Mouse (Mus musculus) forebrain, embryonic 16.5 days (tissue): Measurements from ENCODE around the gene Prlh. TPM values are rescaled to one million over a fixed set of nuclear protein-coding genes. Genes with fewer than 3 reads are reported as not detected.

Experiments used
- ATAC-seq: fragments of 200-750 bp; cut with Nextera tagmentation; 2 replicates; pipeline ENCODE4 v1.8.0; 2017; ENCODE audit warnings: mild to moderate bottlenecking, moderate library complexity
- H3K27ac ChIP-seq: fragments of 300-500 bp; sonication (generic); 2 replicates; pipeline ENCODE4 v1.5.1; 2014; ENCODE audit warnings: low read length, control low read depth
- H3K27me3 ChIP-seq: fragments of 300-500 bp; sonication (generic); replicated peaks from 2 replicates; pipeline ENCODE4 v1.6.1; 2014; ENCODE audit warnings: low read length; ENCODE audit not compliant: control insufficient read depth, insufficient read depth
- H3K36me3 ChIP-seq: fragments of 300-500 bp; sonication (generic); 2 replicates; pipeline ENCODE4 v1.6.1; 2014; ENCODE audit not compliant: control insufficient read depth, insufficient read depth
- H3K4me1 ChIP-seq: fragments of 300-500 bp; sonication (generic); replicated peaks from 2 replicates; pipeline ENCODE4 v1.6.1; 2014; ENCODE audit warnings: low read length; ENCODE audit not compliant: control insufficient read depth, insufficient read depth
- H3K4me2 ChIP-seq: fragments of 300-500 bp; sonication (generic); 2 replicates; pipeline ENCODE4 v1.6.1; 2014; ENCODE audit warnings: mild to moderate bottlenecking, low read length, control low read depth
- H3K4me3 ChIP-seq: fragments of 300-500 bp; sonication (generic); replicated peaks from 2 replicates; pipeline ENCODE4 v1.5.1; 2014; ENCODE audit warnings: mild to moderate bottlenecking, low read length, control low read depth
- H3K9ac ChIP-seq: fragments of 300-500 bp; sonication (generic); replicated peaks from 2 replicates; pipeline ENCODE4 v1.6.1; 2014; ENCODE audit warnings: low read depth, low read length, control low read depth
- H3K9me3 ChIP-seq: fragments of 300-500 bp; sonication (generic); 2 replicates; pipeline ENCODE4 v1.6.1; 2016; ENCODE audit warnings: low read length; ENCODE audit not compliant: control insufficient read depth
- WGBS: fragments of 180-500 bp; shearing (Covaris S2); extraction: QIAGEN DNeasy Blood & Tissue Kit; methylation state at CpG from one replicate; pipeline ENCODE4 v1.1.7; 2014; 5-methylcytosine and 5-hydroxymethylcytosine counted together
- polyA plus RNA-seq: library from polyadenylated mRNA; unstranded; fragments of >200 nt; fragmentation: Nextera tagmentation; extraction: Ambion mirVana; gene quantifications from 2 replicates; pipeline ENCODE4 v1.2.1, GENCODE M21; 2015

Gene Prlh
- polyA plus RNA-seq, 1 experiment from 2014 or later, result not detected

DNA sequence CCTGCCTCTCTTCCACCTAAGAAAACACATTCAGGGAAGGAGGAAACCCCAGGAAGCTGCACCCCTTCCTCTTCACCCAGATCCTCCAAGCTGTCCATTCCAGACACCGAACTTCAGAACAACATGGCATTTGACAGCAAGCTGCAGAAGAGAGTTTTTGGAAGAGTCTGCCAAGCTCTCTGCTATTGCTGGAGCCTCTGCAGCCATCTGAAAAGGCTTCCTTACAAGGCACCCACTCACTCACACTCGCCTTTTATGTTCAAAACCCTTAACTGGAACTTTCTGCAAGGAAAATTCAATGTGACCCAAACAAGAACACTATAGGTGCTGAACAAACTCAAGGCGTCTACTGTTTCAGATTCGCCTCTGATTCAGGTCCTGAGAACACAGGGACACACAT is 15.7 kb downstream of the Prlh start:
- Histone ChIP-seq H3K4me2 (no peak overlapping the region), H3K9me3 (no peaks in the 10 kb centered on the region), H3K27ac (no peak overlapping the region), H3K4me1 (peaks cover 19% of the 10 kb centered on the region), H3K9ac (no peak overlapping the region), H3K27me3 (no peaks in the 10 kb centered on the region), H3K4me3 (no peak overlapping the region), H3K36me3 (no peaks in the 10 kb centered on the region)
- no peak for ATAC-seq
- WGBS, result 73% methylated on average over 4 of the region's 4 CpGs

GRCm38 (mm10) chr1:90969347-90969784 is 16.5 kb downstream of the Prlh start, which contains the start of gene Rab17:
Gene Rab17, minus strand, starts transcription at chr1:90969661.
- Histone ChIP-seq H3K4me3 (no peak within 1 kb of the TSS), H3K36me3 (no peaks in the 10 kb centered on the region), H3K27me3 (no peaks in the 10 kb centered on the region), H3K4me2 (no peak within 1 kb of the TSS), H3K9me3 (no peaks in the 10 kb centered on the region), H3K4me1 (peaks cover 22% of the 10 kb centered on the region), H3K9ac (no peak within 1 kb of the TSS), H3K27ac (no peak within 1 kb of the TSS)
- 41% methylated on average over 9 of the region's 9 CpGs for WGBS
- ATAC-seq, result no peak

GRCm38 (mm10) chr1:90969881-90970390 is 17.0 kb downstream of the Prlh start:
- H3K4me1 ChIP-seq, result peaks cover 28% of the 10 kb centered on the region
- no peak overlapping the region for H3K27ac ChIP-seq
- no peaks in the 10 kb centered on the region for H3K27me3 ChIP-seq
- 79% methylated on average over 10 of the region's 10 CpGs for WGBS
- no peaks in the 10 kb centered on the region for H3K9me3 ChIP-seq
- no peak overlapping the region for H3K4me2 ChIP-seq
- H3K4me3 ChIP-seq, result no peak overlapping the region
- no peak overlapping the region for H3K9ac ChIP-seq
- H3K36me3 ChIP-seq, result no peaks in the 10 kb centered on the region
- no peak for ATAC-seq

DNA sequence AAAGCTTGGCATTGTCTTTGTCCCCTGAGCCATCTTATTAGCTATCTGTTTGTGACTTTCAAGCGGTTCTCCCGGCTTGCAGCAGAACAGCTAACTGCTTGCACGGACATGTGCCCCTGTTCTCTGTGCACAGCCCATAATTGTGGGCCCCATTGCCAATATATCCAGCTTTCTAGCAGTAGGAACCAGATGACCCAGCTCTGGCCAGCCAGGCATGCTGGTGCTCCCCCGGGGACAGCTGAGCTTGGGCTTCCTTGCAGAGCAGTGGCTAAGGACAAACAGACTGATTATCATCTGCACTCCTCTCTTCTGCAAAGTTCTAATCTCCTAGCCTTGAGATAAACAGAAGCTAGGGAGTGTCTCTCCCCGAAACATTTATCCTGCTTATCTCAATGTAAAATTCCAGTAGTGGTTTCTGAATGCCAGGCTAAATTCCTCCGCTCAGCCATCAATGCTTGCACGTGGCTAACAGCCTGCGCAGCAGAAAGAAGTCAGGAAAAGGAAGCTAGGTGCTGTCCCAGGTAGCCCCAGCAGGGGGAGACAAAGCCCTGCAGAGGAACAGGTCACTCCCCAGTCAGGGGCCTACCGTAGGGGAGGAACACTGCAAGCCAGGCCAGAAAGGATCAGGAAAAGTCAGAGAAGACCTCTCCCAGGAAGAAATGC is 20.1 kb downstream of the Prlh start:
- no peaks in the 10 kb centered on the region for H3K36me3 ChIP-seq
- peak; percentile 86 for ATAC-seq
- peaks cover 33% of the 10 kb centered on the region for H3K4me1 ChIP-seq
- H3K9me3 ChIP-seq, result no peaks in the 10 kb centered on the region
- no peak overlapping the region for H3K9ac ChIP-seq
- 15% methylated on average over 9 of the region's 9 CpGs for WGBS
- H3K4me2 ChIP-seq, result no peak overlapping the region
- H3K27me3 ChIP-seq, result no peaks in the 10 kb centered on the region
- no peak overlapping the region for H3K27ac ChIP-seq
- H3K4me3 ChIP-seq, result no peak overlapping the region

DNA sequence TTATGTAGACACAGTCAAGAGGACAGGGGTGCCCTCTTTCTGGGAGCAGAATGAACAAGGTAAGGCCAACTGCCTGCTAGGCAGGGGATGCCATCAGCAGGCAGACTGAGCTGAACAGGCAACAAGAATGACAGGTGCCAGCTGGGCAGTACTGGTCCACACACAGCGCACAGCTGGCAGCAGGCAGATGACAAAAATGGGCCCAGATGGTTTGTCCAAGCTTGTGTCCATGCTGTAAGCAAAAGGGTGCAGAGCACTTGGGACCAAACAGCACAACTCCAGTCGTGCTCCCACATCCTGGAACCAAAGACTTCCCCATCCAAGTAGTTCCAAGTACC is 20.6 kb downstream of the Prlh start:
- Histone ChIP-seq H3K9me3 (no peaks in the 10 kb centered on the region), H3K9ac (no peak overlapping the region), H3K27ac (no peak overlapping the region), H3K36me3 (no peaks in the 10 kb centered on the region), H3K4me1 (peaks cover 32% of the 10 kb centered on the region), H3K4me3 (no peak overlapping the region), H3K4me2 (no peak overlapping the region), H3K27me3 (no peaks in the 10 kb centered on the region)
- peak; percentile 57 for ATAC-seq
- 84% methylated on average over 2 of the region's 2 CpGs for WGBS

DNA sequence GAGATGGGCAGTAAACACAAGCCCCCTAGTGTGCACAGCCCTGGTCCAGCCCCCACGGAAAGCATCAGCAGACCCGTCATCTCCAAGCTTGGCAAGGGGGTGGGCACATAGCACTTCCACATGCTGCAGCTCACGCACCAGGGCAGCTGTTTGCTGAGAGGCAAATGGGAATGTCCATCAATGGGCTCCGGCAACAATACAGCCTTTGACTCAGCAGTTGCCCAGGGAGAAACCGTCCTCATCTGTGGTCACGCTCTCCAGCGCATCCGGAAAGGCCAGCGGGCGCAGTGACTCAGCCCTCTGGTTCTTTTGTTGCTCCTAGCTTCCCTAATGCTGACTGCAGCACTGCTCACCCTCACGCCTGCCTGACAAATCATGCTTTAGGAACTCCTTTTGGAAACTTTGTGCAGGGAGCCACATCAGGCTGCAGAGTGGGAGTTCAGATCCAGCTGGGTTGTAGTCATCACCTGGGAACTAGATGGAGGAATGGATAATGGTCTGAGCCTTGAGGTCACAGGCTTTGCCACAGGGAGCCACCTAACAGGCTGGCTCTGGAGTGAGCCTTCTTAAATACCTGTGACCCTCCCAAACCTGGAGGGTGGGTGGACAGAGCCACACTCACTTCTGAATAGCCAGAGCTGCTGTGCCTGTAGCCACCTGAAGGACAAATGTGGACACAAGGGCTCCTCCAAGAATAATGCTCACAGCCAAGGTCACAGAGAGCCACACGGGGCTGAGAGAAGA is 22.2 kb downstream of the Prlh start:
- 5% methylated on average over 12 of the region's 12 CpGs for WGBS

GRCm38 (mm10) chr1:90975960-90976359 is 23.1 kb downstream of the Prlh start:
- Histone ChIP-seq H3K4me3 (no peak overlapping the region), H3K9ac (no peak overlapping the region), H3K27me3 (no peaks in the 10 kb centered on the region), H3K4me1 (peaks cover 30% of the 10 kb centered on the region), H3K9me3 (no peaks in the 10 kb centered on the region), H3K27ac (peak overlapping the region; percentile 10; the same call in 1 of the 2 replicates), H3K4me2 (no peak overlapping the region), H3K36me3 (no peaks in the 10 kb centered on the region)
- WGBS, result 67% methylated on average over 4 of the region's 4 CpGs
- no peak for ATAC-seq

More for the DNA sequence above, 22.2 kb downstream of the Prlh start:
- no peak overlapping the region for H3K4me3 ChIP-seq
- ATAC-seq, result peak; percentile 45
- H3K4me2 ChIP-seq, result peak overlapping the region; percentile 12; the same call in 1 of the 2 replicates
- H3K27me3 ChIP-seq, result no peaks in the 10 kb centered on the region
- H3K27ac ChIP-seq, result no peak overlapping the region
- H3K4me1 ChIP-seq, result peaks cover 30% of the 10 kb centered on the region
- no peak overlapping the region for H3K9ac ChIP-seq
- no peaks in the 10 kb centered on the region for H3K9me3 ChIP-seq
- no peaks in the 10 kb centered on the region for H3K36me3 ChIP-seq

GRCm38 (mm10) chr1:90980638-90981330 is 27.9 kb downstream of the Prlh start:
- H3K27me3 ChIP-seq, result no peaks in the 10 kb centered on the region
- H3K4me3 ChIP-seq, result no peak overlapping the region
- no peak overlapping the region for H3K9ac ChIP-seq
- 80% methylated on average over 10 of the region's 10 CpGs for WGBS
- H3K4me1 ChIP-seq, result peaks cover 5% of the 10 kb centered on the region
- no peak overlapping the region for H3K27ac ChIP-seq
- H3K9me3 ChIP-seq, result no peaks in the 10 kb centered on the region
- no peaks in the 10 kb centered on the region for H3K36me3 ChIP-seq
- no peak for ATAC-seq
- H3K4me2 ChIP-seq, result no peak overlapping the region

DNA sequence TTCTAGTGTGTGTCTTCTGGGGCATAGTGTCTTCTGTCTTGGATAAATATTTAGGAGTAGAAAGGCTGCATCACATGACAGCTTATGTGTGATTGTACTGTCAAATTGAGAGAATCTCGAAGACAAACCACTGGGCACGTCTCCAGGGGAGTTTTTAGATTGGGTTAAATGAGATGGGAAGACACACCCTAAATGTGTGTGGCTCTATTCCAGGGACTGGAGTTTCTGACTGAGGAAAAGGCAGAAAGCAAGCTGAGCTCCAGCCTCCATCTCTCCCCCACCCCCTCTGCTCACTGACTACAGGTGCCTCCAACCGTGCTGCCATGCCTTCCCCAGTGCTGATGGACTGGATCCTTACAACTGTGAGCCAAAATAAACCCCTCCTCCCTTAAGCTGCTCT is 28.4 kb downstream of the Prlh start:
- Histone ChIP-seq H3K36me3 (no peaks in the 10 kb centered on the region), H3K4me1 (no peaks in the 10 kb centered on the region), H3K4me3 (no peak overlapping the region), H3K27ac (no peak overlapping the region), H3K9me3 (no peaks in the 10 kb centered on the region), H3K27me3 (no peaks in the 10 kb centered on the region), H3K9ac (no peak overlapping the region), H3K4me2 (no peak overlapping the region)
- no peak for ATAC-seq
- WGBS, result 54% methylated on average over 3 of the region's 3 CpGs
